Mouse (Mus musculus): Measurements from ENCODE around the gene Agap2.

Gene Agap2

DNA sequence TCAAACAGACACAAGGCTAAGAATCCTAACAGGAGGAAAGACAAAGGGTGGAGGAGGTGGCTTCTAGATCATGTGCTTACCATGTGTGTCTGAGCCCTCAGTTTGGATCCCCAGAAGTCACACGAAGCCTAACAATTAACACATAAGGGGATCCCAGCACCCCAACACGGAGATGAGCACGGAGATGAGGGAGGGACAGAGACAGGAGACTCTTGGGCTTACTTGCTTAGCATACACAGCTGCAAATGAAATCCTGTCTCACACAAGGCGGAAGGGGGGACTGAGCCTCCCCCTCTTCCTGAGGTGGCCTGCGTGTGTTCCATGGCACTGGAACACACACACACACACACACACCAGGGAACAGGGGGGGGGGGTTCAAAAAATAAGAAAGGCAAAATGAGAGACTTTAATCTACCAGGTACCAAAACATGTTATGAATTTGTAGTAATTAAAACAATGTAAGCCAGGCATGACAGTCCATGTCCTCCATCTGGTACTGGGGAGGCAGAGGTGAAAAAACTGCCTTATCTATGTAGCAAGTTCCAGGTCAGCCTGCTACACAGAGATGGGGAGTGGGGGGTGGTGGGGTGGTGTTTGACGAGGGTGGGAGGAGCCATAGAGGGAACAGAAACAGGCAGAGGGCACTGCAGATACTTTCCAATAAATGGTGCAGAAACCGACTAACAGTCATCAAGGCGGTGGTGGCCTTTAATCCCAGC, 60.2 kb downstream of the Agap2 start:
- DNase-seq (ENCODE audit: low spot score): no peak

DNA sequence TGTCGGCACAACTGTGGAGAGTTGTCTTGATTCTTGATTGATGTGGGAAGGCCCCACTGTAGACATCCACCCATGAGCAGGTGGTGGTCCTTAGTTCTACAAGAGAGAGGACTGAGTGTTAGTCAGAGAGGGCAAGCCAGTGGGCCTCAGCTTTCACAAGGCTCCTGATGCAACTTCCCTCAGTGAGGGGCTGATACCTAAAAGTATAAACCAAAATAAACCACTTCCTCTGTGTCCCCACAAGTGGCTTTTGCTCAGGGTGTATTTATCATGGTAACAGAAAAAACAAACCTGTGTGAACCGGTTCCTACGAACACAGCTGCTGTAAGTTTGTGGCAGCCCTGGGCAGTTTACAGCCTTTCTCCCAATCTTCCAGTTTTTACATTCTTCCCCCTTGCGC, 61.4 kb downstream of the Agap2 start:
- no peak for DNase-seq (ENCODE audit: low spot score)

DNA sequence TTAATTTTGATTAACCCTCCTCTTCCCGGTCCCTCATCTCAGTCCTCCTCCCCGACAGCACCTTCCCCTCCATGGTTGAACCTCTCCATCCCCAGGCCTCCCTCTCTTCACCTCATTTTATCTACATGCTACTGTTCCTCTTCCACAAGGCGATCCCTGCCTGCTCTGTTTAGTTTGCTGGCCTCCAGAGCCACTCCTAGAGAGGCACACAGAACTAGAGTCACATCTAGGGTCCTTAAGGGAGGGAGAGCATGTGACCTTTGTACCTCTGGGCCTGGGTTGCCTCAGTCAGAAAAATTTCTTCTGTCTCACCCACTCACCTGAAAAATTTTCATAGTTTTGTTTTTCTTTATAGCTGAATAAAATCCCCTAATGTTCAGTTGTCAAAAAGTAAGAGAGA, 62.8 kb downstream of the Agap2 start:
- DNase-seq (ENCODE audit: low spot score): no peak

DNA sequence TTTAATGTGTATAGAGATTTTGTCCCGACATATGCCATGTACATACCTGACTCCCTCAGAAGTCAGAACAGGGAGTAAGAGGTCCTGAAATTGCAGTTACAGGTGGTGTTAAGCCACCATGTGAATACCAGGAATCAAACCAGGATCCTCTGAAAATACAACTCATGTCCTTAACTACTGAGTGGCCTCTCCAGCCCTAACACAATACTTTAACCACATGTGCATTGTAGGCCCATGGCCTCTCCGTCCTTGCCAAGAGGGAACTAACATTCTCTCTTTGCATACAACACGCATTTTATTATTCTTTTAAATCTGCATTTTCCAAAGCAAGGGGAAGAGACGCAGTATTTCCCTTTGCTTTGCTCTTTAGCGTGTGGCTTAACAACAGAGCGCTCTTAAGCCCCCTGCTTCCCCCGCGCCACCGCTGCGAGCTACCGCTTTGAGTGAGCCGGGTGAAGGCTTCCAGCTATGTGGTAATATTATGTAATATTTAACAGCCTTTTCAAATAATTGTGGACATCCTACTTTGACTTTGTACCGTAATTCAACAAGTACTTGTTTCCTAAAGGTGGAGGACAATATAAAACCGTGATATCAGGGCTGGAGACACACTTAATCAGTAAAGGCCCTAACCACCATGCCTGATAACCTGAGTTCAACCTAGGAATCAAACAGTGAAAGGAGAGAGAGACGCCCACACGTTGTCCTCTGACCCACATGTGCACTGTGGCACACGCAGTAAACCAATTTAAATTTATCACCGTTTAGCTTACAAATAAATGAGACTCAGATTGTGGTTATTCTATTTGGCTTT, 63.5 kb downstream of the Agap2 start:
- DNase-seq (ENCODE audit: low spot score): no peak

DNA sequence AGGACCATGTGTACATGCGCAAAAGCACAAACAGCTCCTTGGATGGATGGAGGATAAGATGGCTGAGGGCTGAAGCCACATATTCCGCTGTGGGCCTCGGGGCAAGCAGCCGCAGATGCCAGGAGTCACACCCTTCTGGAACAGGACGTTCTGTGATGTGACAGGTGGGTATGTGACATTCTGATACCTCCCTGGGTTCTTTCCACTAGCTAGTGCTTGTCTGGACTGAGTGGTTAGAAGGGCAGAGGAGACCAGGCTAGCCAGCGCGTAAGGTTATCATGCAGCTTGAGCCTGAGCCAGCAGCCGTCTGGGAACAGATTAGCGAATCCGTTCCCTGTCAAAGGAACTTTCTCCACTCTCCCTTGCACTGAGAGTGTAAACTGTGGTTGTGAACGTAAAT, 65.9 kb downstream of the Agap2 start:
- DNase-seq (ENCODE audit: low spot score): no peak

DNA sequence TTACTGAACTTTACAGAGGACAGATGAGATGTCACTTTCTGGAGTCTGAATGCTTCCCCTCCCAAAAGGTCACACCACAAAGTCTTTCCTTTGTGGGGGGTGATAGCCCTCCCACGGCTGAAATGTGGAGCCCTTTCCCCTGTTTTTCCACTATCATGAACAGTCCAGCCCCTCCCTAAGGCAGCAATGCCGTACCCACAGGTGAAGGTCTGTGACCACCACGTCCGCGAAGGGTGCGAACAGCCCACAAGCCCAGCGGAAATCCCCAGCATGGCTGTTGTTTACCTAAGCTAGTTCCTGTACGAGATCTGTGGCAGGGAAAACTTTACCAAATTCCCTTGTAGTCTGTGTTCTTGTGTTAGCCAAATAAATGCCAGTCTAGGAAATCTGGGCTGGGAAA, 66.4 kb downstream of the Agap2 start:
- no peak for DNase-seq (ENCODE audit: low spot score)
